Mouse (Mus musculus) cerebellum, adult 11 months (tissue): Measurements from ENCODE around the gene Gm5796.
"Not testable (repeated sequence)": the region's sequence is repeated elsewhere in the genome, so short reads cannot be mapped to it uniquely, and the experiment has no call there.

Experiments
- DNase-seq: peaks from one replicate; pipeline ENCODE4 v3.0.0; 2022

The Gm5796 gene

GRCm38 (mm10) chr14:4023641-4024040, at the start of gene Gm5796:
TSS of gene Gm5796 (plus strand) at chr14:4023941.
- not testable (repeated sequence) for DNase-seq

GRCm38 (mm10) chr14:3998094-3998493, 25.6 kb upstream of the Gm5796 start, which contains the start of gene Gm3099:
TSS of gene Gm3099 (plus strand) at chr14:3998394.
- not testable (repeated sequence) for DNase-seq

- DNase-seq = not testable (repeated sequence)
These were observed 60.1 kb downstream of the Gm5796 start, which contains the start of gene Gm3115 for GRCm38 (mm10) chr14:4083820-4084219. TSS of gene Gm3115 (plus strand) at chr14:4084120.
